Mouse (Mus musculus) forebrain, embryonic 14.5 days (tissue): Measurements from ENCODE around the gene Rab14. TPM values are rescaled to one million over a fixed set of nuclear protein-coding genes. Genes with fewer than 3 reads are reported as not detected.

Experiments
- polyA plus RNA-seq: library from polyadenylated mRNA; unstranded; fragments of >200 nt; fragmentation: Nextera tagmentation; extraction: Ambion mirVana; gene quantifications from 2 replicates; pipeline ENCODE4 v1.2.1, GENCODE M21; 2014

The Rab14 gene
- polyA plus RNA-seq, 1 experiment from 2014 or later = 349 TPM

Other genes with a start within 250 kb of the Rab14 start
- gene Traf1, start 239.3 kb downstream of the Rab14 start, polyA plus RNA-seq = 0.42 and 0.76 TPM in 2 replicates
- gene Hc, start 139.7 kb downstream of the Rab14 start, polyA plus RNA-seq = 0.69 and 1.1 TPM in 2 replicates
- 0.12 and 0.27 TPM in 2 replicates for gene AI182371, start 99.6 kb downstream of the Rab14 start, polyA plus RNA-seq
- gene Cntrl, start 91.6 kb downstream of the Rab14 start, polyA plus RNA-seq = 14.5 and 14.9 TPM in 2 replicates
- 22.5 and 25.0 TPM in 2 replicates for gene Gsn, start 55.3 kb upstream of the Rab14 start, polyA plus RNA-seq
- 11.0 and 12.4 TPM in 2 replicates for gene Stom, start 135.9 kb upstream of the Rab14 start, polyA plus RNA-seq
- gene 4930568D16Rik, start 166.6 kb upstream of the Rab14 start, polyA plus RNA-seq = not detected in 2 replicates
- gene 4930402F06Rik, start 196.1 kb upstream of the Rab14 start, polyA plus RNA-seq = not detected in 2 replicates